Mouse (Mus musculus): Measurements from ENCODE around the gene Maneal. TPM values are rescaled to one million over a fixed set of nuclear protein-coding genes. Genes with fewer than 3 reads are reported as not detected.

Maneal gene
- total and polyA plus RNA-seq, 3 experiments = 0.08 TPM; not detected in 2

DNA sequence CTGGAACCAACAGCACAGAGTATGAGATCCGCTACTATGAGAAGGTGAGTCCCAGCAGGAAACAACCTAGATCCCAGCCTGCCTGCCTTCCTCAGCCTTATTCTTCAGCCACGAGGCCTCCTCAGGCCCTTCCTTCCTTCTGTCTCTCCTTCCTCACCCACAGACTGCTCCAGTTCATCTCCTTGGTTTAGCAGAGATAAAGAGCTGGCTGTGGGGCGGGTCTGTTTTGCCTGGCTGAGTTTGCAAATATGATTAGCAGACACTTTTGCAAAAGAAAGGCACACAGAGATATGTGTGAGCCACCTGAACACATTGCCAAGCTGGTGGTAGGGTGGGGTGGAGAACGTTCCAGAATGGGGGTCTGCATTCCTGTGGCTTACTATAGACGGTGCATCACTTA is 37.9 kb upstream of the Maneal start:
- no peak overlapping the region for H3K4me3 ChIP-seq (replicated peaks in 1 of 3; ENCODE audit: low read depth in 2 of 3, low read length in 2 of 3, poor library complexity in 1 of 3)
- dilution Hi-C loops (cut with MboI; ENCODE audit: extremely low pct_ligation_motif_present, extremely low pct_unique_long_range_greater_than_20kb, low sequenced_read_pairs) = no loop called here
- no peaks in the 10 kb centered on the region for H3K36me3 ChIP-seq (replicated peaks in 1 of 2; ENCODE audit: control insufficient read depth in 1 of 2, insufficient read depth in 1 of 2, low read length in 1 of 2)
- TF ChIP-seq TBP (conservative IDR thresholded peaks at IDR 0.05; ENCODE audit: low read depth, low read length) = no peak
- no peak for TF ChIP-seq E2F4 (IDR thresholded peaks at IDR 0.05; ENCODE audit: insufficient replicate concordance, low read depth, low read length)
- TF ChIP-seq JUND (conservative IDR thresholded peaks at IDR 0.05; ENCODE audit: low read depth, low read length) = no peak
- DNase-seq (ENCODE audit: extremely low read depth) = no peak
- no peak overlapping the region for H3K4me2 ChIP-seq (ENCODE audit: insufficient read depth, low read depth, poor library complexity, severe bottlenecking)
- no peak overlapping the region for H3K27ac ChIP-seq (ENCODE audit: insufficient read depth, low read depth)
- H3K79me2 ChIP-seq (replicated peaks; ENCODE audit: control insufficient read depth, extremely low read depth, insufficient read depth, poor library complexity, severe bottlenecking) = no peaks in the 10 kb centered on the region
- H3K4me1 ChIP-seq (ENCODE audit: control insufficient read depth in 1 of 2, insufficient read depth in 2 of 2) = no peaks in the 10 kb centered on the region
- in situ Hi-C loops (cut with MboI; ENCODE audit: low pct_ligation_motif_present, low pct_unique_long_range_greater_than_20kb, low sequenced_read_pairs) = loop anchor here (10.0 kb wide), 1 partner anchor 45 kb away; the partner anchor contains the start of genes 1110065P20Rik and Yrdc
- H3K9me3 ChIP-seq (replicated peaks; ENCODE audit: low read length) = peaks cover 4% of the 10 kb centered on the region
- no peak overlapping the region for H3K9ac ChIP-seq (ENCODE audit: insufficient read depth, low read depth)
- H3K27me3 ChIP-seq (replicated peaks) = peaks cover 76% of the 10 kb centered on the region

DNA sequence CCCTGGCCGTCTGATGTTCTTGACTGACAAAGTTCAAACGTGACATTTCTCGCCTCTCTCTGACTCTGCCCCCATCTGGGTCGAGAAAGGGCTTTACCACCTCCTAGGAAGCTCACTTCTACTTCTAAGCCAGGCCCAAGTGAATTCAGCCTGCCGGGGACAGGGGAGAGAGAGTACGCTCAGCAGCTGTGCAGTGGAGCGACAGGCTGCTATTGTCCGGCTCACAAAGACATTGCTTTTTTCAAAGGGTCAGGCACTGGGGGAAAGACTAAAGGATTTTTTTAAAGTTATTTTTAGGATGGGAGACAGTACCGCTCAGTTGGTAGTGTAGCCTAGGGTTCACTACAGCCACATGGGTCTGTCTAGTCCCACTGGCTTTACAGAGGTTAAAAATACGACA is 36.5 kb upstream of the Maneal start:
- dilution Hi-C loops (cut with MboI; ENCODE audit: extremely low pct_ligation_motif_present, extremely low pct_unique_long_range_greater_than_20kb, low sequenced_read_pairs) (no loop called here), in situ Hi-C loops (cut with MboI; ENCODE audit: low pct_ligation_motif_present, low pct_unique_long_range_greater_than_20kb, low sequenced_read_pairs) (no loop called here)
- Histone ChIP-seq H3K27ac (ENCODE audit: insufficient read depth, low read depth) (no peak overlapping the region), H3K9me3 (replicated peaks; ENCODE audit: low read length) (peaks cover 7% of the 10 kb centered on the region), H3K9ac (ENCODE audit: insufficient read depth, low read depth) (no peak overlapping the region), H3K4me3 (replicated peaks in 1 of 3; ENCODE audit: low read depth in 2 of 3, low read length in 2 of 3, poor library complexity in 1 of 3) (no peak overlapping the region), H3K4me1 (ENCODE audit: control insufficient read depth in 1 of 2, insufficient read depth in 2 of 2) (0 out of 4 replicates have a peak, but pooled peaks cover 0 to 3% of the 10 kb centered on the region in 2 experiments), H3K36me3 (replicated peaks in 1 of 2; ENCODE audit: control insufficient read depth in 1 of 2, insufficient read depth in 1 of 2, low read length in 1 of 2) (no peaks in the 10 kb centered on the region), H3K4me2 (ENCODE audit: insufficient read depth, low read depth, poor library complexity, severe bottlenecking) (no peak overlapping the region), H3K27me3 (replicated peaks) (peaks cover 81% of the 10 kb centered on the region), H3K79me2 (replicated peaks; ENCODE audit: control insufficient read depth, extremely low read depth, insufficient read depth, poor library complexity, severe bottlenecking) (no peaks in the 10 kb centered on the region)
- no peak for DNase-seq (ENCODE audit: extremely low read depth)
- TF ChIP-seq CHD1 (IDR thresholded peaks at IDR 0.05; ENCODE audit: low read depth, low read length) = no peak
- TF ChIP-seq ZC3H11A (IDR thresholded peaks at IDR 0.05; ENCODE audit: low read depth, low read length) = no peak
- TF ChIP-seq POLR2A (IDR thresholded peaks at IDR 0.05; ENCODE audit: low read depth, low read length) = no peak
- no peak for TF ChIP-seq BHLHE40 (IDR thresholded peaks at IDR 0.05; ENCODE audit: low read depth, low read length)
- TF ChIP-seq POLR2AphosphoS2 (IDR thresholded peaks at IDR 0.05; ENCODE audit: low read depth, low read length) = no peak
- no peak for TF ChIP-seq UBTF (IDR thresholded peaks at IDR 0.05; ENCODE audit: low read depth, low read length)
- TF ChIP-seq USF1 (IDR thresholded peaks at IDR 0.05; ENCODE audit: low read depth, low read length) = no peak

DNA sequence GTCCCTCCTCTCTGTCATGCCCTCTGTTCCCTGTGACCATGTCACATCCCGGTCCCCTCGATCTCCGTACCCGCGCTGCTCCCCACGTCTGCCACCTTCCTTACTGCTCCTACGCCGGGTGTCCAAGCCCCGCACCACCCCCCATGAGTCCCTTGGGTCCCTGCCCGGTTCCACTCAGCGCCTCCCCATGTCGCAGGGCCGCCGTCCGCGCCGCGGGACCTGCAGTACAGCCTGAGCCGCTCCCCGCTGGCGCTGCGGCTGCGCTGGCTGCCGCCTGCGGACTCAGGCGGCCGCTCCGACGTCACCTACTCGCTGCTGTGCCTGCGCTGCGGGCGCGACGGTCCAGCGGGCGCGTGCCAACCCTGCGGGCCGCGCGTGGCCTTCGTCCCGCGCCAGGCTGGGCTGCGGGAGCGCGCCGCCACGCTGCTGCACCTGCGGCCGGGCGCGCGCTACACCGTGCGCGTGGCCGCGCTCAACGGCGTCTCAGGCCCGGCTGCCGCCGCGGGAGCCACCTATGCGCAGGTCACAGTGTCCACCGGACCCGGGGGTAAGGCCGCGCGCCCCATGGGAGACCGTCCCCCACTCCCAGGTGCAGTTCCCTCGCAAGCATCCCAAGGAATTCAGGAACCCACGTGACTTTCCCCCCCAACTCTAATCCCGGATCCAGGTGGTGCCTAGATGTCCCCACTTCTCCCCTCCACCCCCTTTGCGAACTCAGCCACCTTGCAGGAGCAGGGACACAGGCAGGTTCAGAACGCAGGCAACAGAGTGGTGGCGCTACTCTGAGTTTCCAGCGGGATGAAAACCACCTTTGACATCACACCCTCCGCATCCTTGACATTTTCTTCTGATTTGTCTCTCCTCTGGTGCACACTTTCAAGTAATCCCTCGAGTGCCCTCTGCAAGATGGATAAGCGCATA is 32.8 kb upstream of the Maneal start:
- Histone ChIP-seq H3K27me3 (replicated peaks) (peaks cover 84% of the 10 kb centered on the region), H3K4me3 (replicated peaks in 1 of 3; ENCODE audit: low read depth in 2 of 3, low read length in 2 of 3, poor library complexity in 1 of 3) (no peak overlapping the region), H3K36me3 (replicated peaks in 1 of 2; ENCODE audit: control insufficient read depth in 1 of 2, insufficient read depth in 1 of 2, low read length in 1 of 2) (no peaks in the 10 kb centered on the region), H3K27ac (ENCODE audit: insufficient read depth, low read depth) (no peak overlapping the region), H3K4me1 (ENCODE audit: control insufficient read depth in 1 of 2, insufficient read depth in 2 of 2) (0 out of 4 replicates have a peak, but pooled peaks cover 0 to 3% of the 10 kb centered on the region in 2 experiments), H3K4me2 (ENCODE audit: insufficient read depth, low read depth, poor library complexity, severe bottlenecking) (no peak overlapping the region), H3K79me2 (replicated peaks; ENCODE audit: control insufficient read depth, extremely low read depth, insufficient read depth, poor library complexity, severe bottlenecking) (no peaks in the 10 kb centered on the region), H3K9me3 (replicated peaks; ENCODE audit: low read length) (peaks cover 3% of the 10 kb centered on the region), H3K9ac (ENCODE audit: insufficient read depth, low read depth) (no peak overlapping the region)
- DNase-seq (ENCODE audit: extremely low read depth) = no peak
- dilution Hi-C loops (cut with MboI; ENCODE audit: extremely low pct_ligation_motif_present, extremely low pct_unique_long_range_greater_than_20kb, low sequenced_read_pairs) = no loop called here
- TF ChIP-seq ELF1 (IDR thresholded peaks at IDR 0.05; ENCODE audit: low read depth, low read length) (no peak), USF2 (conservative IDR thresholded peaks at IDR 0.05; ENCODE audit: low read depth, low read length) (no peak), UBTF (IDR thresholded peaks at IDR 0.05; ENCODE audit: low read depth, low read length) (no peak), RAD21 (IDR thresholded peaks at IDR 0.05; ENCODE audit: low read depth, low read length) (no peak), MXI1 (IDR thresholded peaks at IDR 0.05; ENCODE audit: low read depth, low read length) (no peak), SMC3 (IDR thresholded peaks at IDR 0.05; ENCODE audit: low read depth, low read length) (no peak), POLR2AphosphoS2 (IDR thresholded peaks at IDR 0.05; ENCODE audit: low read depth, low read length) (no peak), IRF4 (IDR thresholded peaks at IDR 0.05; ENCODE audit: low read depth, low read length) (no peak), ETS1 (conservative IDR thresholded peaks at IDR 0.05; ENCODE audit: low read depth, low read length) (no peak)
- in situ Hi-C loops (cut with MboI; ENCODE audit: low pct_ligation_motif_present, low pct_unique_long_range_greater_than_20kb, low sequenced_read_pairs) = no loop called here

Measured in CH12.LX (cell line).